Mouse (Mus musculus) MEL (cell line): ENCODE measurements around the gene Cdh13. TPM values are rescaled to one million over a fixed set of nuclear protein-coding genes. Genes with fewer than 3 reads are reported as not detected.

Experiments used
- DNase-seq: peaks from one replicate; pipeline ENCODE4 v3.0.0; 2011; ENCODE audit warnings: low read depth, low spot score
- H3K27ac ChIP-seq: 2 replicates; pipeline ENCODE4 v1.5.1; 2012; ENCODE audit warnings: low read depth, mild to moderate bottlenecking, control low read depth, low read length, moderate library complexity; ENCODE audit not compliant: control insufficient read depth
- H3K27me3 ChIP-seq, 2 experiments: fragments of 150-350 bp in 1 of 2; sonication (generic) in 1 of 2; 2 replicates each; pipeline ENCODE4 v1.6.1; 2012; ENCODE audit warnings: low read length in 2 of 2, mild to moderate bottlenecking in 2 of 2, improper control_type of control experiment in 1 of 2, moderate library complexity in 1 of 2; ENCODE audit not compliant: insufficient read depth in 2 of 2, control insufficient read depth in 1 of 2
- H3K36me3 ChIP-seq, 2 experiments: 2 replicates each; pipeline ENCODE4 v1.6.1; 2012 to 2014; ENCODE audit warnings: low read length in 2 of 2, improper control_type of control experiment in 1 of 2, inconsistent platforms in 1 of 2, mild to moderate bottlenecking in 1 of 2; ENCODE audit not compliant: insufficient read depth in 2 of 2, control insufficient read depth in 1 of 2
- H3K4me1 ChIP-seq, 2 experiments: fragments of 150-350 bp in 1 of 2; sonication (generic) in 1 of 2; 2 replicates each; pipeline ENCODE4 v1.6.1; 2012; ENCODE audit warnings: low read length in 2 of 2, improper control_type of control experiment in 1 of 2, mild to moderate bottlenecking in 1 of 2; ENCODE audit not compliant: insufficient read depth in 2 of 2, control insufficient read depth in 1 of 2
- H3K4me3 ChIP-seq, 2 experiments: fragments of 150-350 bp in 1 of 2; sonication (generic) in 1 of 2; 2 replicates each; pipeline ENCODE4 v1.5.1; 2012; ENCODE audit warnings: low read depth in 2 of 2, low read length in 2 of 2, mild to moderate bottlenecking in 2 of 2, moderate library complexity in 2 of 2, control low read depth in 1 of 2, improper control_type of control experiment in 1 of 2; ENCODE audit not compliant: control insufficient read depth in 1 of 2, insufficient read depth in 1 of 2
- H3K79me2 ChIP-seq: 2 replicates; pipeline ENCODE4 v1.6.1; 2012; ENCODE audit warnings: mild to moderate bottlenecking, low read length, moderate library complexity; ENCODE audit not compliant: control insufficient read depth, poor library complexity, insufficient read depth
- H3K9ac ChIP-seq: 2 replicates; pipeline ENCODE4 v1.6.1; 2012; ENCODE audit warnings: low read depth, mild to moderate bottlenecking, control low read depth, low read length, moderate library complexity; ENCODE audit not compliant: control insufficient read depth, poor library complexity, severe bottlenecking
- H3K9me3 ChIP-seq: fragments of 150-350 bp; sonication (generic); replicated peaks from 2 replicates; pipeline ENCODE4 v1.6.1; 2012; ENCODE audit warnings: mild to moderate bottlenecking, low read length, improper control_type of control experiment, moderate library complexity; ENCODE audit not compliant: insufficient read depth
- BHLHE40 ChIP-seq: IDR thresholded peaks from 2 replicates; pipeline ENCODE4 v1.6.1; 2012; ENCODE audit warnings: low read depth, mild to moderate bottlenecking, inconsistent platforms, low read length, improper control_type of control experiment, borderline replicate concordance
- CHD2 ChIP-seq: IDR thresholded peaks from 2 replicates; pipeline ENCODE4 v1.6.1; 2011; ENCODE audit warnings: low read length, improper control_type of control experiment
- CTCF ChIP-seq, 3 experiments: IDR thresholded peaks in 2 of 3; conservative IDR thresholded peaks in 1 of 3; 2 replicates each; pipeline ENCODE4 v1.5.1; 2011 to 2012; ENCODE audit warnings: low read length in 3 of 3, low read depth in 2 of 3, mild to moderate bottlenecking in 2 of 3, improper control_type of control experiment in 1 of 3, inconsistent platforms in 1 of 3, mixed read lengths in 1 of 3, moderate library complexity in 1 of 3; ENCODE audit not compliant: control insufficient read depth in 1 of 3, insufficient read depth in 1 of 3, poor library complexity in 1 of 3, severe bottlenecking in 1 of 3
- E2F4 ChIP-seq: IDR thresholded peaks from 2 replicates; pipeline ENCODE4 v1.6.1; 2011; ENCODE audit warnings: low read depth, low read length, improper control_type of control experiment, borderline replicate concordance
- ETS1 ChIP-seq: IDR thresholded peaks from 2 replicates; pipeline ENCODE4 v1.6.1; 2012; ENCODE audit warnings: low read depth, mild to moderate bottlenecking, inconsistent platforms, low read length, improper control_type of control experiment, moderate library complexity
- GABPA ChIP-seq: IDR thresholded peaks from 2 replicates; pipeline ENCODE4 v1.6.1; 2012; ENCODE audit warnings: low read depth, mild to moderate bottlenecking, inconsistent platforms, low read length, improper control_type of control experiment, moderate library complexity
- GATA1 ChIP-seq: IDR thresholded peaks from 2 replicates; pipeline ENCODE4 v1.6.1; 2011; ENCODE audit warnings: low read depth, low read length, improper control_type of control experiment
- KAT2A ChIP-seq: conservative IDR thresholded peaks from 2 replicates; pipeline ENCODE4 v1.6.1; 2012; ENCODE audit warnings: low read depth, low read length, improper control_type of control experiment, inconsistent platforms
- MAZ ChIP-seq: IDR thresholded peaks from 2 replicates; pipeline ENCODE4 v1.6.1; 2012; ENCODE audit warnings: low read depth, mild to moderate bottlenecking, inconsistent platforms, low read length, improper control_type of control experiment
- MXI1 ChIP-seq: IDR thresholded peaks from 2 replicates; pipeline ENCODE4 v1.6.1; 2011; ENCODE audit warnings: mild to moderate bottlenecking, low read depth, low read length, improper control_type of control experiment
- MYB ChIP-seq: IDR thresholded peaks from 2 replicates; pipeline ENCODE4 v1.6.1; 2011; ENCODE audit warnings: mild to moderate bottlenecking, low read depth, low read length, improper control_type of control experiment
- NRF1 ChIP-seq: IDR thresholded peaks from 2 replicates; pipeline ENCODE4 v1.6.1; 2014; ENCODE audit warnings: low read depth, mild to moderate bottlenecking, inconsistent platforms, low read length, improper control_type of control experiment, moderate library complexity; ENCODE audit not compliant: poor library complexity, insufficient read depth, severe bottlenecking
- POLR2A ChIP-seq, 2 experiments: IDR thresholded peaks; 2 replicates each; pipeline ENCODE4 v1.6.1; 2011 to 2012; ENCODE audit warnings: low read length in 2 of 2, mild to moderate bottlenecking in 2 of 2, control low read depth in 1 of 2, improper control_type of control experiment in 1 of 2, low read depth in 1 of 2, moderate library complexity in 1 of 2; ENCODE audit not compliant: control insufficient read depth in 1 of 2, insufficient read depth in 1 of 2, poor library complexity in 1 of 2
- POLR2AphosphoS5 ChIP-seq: IDR thresholded peaks from 2 replicates; pipeline ENCODE4 v1.6.1; 2012; ENCODE audit warnings: low read depth, borderline replicate concordance, mild to moderate bottlenecking, inconsistent platforms, low read length, moderate library complexity, mixed read lengths
- RCOR1 ChIP-seq: IDR thresholded peaks from 2 replicates; pipeline ENCODE4 v1.6.1; 2012; ENCODE audit warnings: low read depth, mild to moderate bottlenecking, inconsistent platforms, low read length, improper control_type of control experiment
- SIN3A ChIP-seq: IDR thresholded peaks from 2 replicates; pipeline ENCODE4 v1.6.1; 2012; ENCODE audit warnings: low read length, improper control_type of control experiment, inconsistent platforms
- SMC3 ChIP-seq: IDR thresholded peaks from 2 replicates; pipeline ENCODE4 v1.6.1; 2011; ENCODE audit warnings: low read depth, low read length, improper control_type of control experiment
- TBP ChIP-seq: IDR thresholded peaks from 2 replicates; pipeline ENCODE4 v1.8.0; 2011; ENCODE audit warnings: low read depth, low read length, improper control_type of control experiment
- UBTF ChIP-seq: IDR thresholded peaks from 2 replicates; pipeline ENCODE4 v1.6.1; 2012; ENCODE audit warnings: low read depth, mild to moderate bottlenecking, inconsistent platforms, low read length, improper control_type of control experiment, moderate library complexity, borderline replicate concordance; ENCODE audit not compliant: insufficient read depth
- ZC3H11A ChIP-seq: IDR thresholded peaks from 2 replicates; pipeline ENCODE4 v1.6.1; 2012; ENCODE audit warnings: low read depth, mild to moderate bottlenecking, inconsistent platforms, low read length, improper control_type of control experiment
- ZNF384 ChIP-seq: IDR thresholded peaks from 2 replicates; pipeline ENCODE4 v1.6.1; 2012; ENCODE audit warnings: low read depth, mild to moderate bottlenecking, inconsistent platforms, low read length, improper control_type of control experiment
- polyA plus RNA-seq, 2 experiments: library from polyadenylated mRNA; stranded (reverse) in 1 of 2; unstranded in 1 of 2; fragments of >175 nt in 1 of 2; fragments of >200 nt in 1 of 2; gene quantifications; 2 replicates each; pipeline versions ENCODE4 v1.2.1 to v1.2.4; 2012; ENCODE audit warnings: low replicate concordance in 2 of 2, low read depth in 1 of 2; ENCODE audit not compliant: insufficient read length in 2 of 2, insufficient read depth in 1 of 2, missing spikeins in 1 of 2
- total RNA-seq: library from RNA; depleted of rRNA; stranded (reverse); fragments of 300-350 nt; gene quantifications from 2 replicates; pipeline ENCODE4 v1.2.3, GENCODE M21; 2012

Gene Cdh13
- total and polyA plus RNA-seq, 3 experiments: not detected

GRCm38 (mm10) chr8:119156454-119156921 lies 873.0 kb downstream of the Cdh13 start:
- no peaks in the 10 kb centered on the region; the same call in 1 of the 2 replicates for H3K9me3 ChIP-seq

GRCm38 (mm10) chr8:119158628-119159027 lies 875.1 kb downstream of the Cdh13 start:
- Histone ChIP-seq H3K9me3 (no peaks in the 10 kb centered on the region; the same call in 1 of the 2 replicates), H3K9ac (no peak overlapping the region), H3K27me3 (no peaks in the 10 kb centered on the region), H3K36me3 (no peaks in the 10 kb centered on the region), H3K79me2 (no peaks in the 10 kb centered on the region), H3K27ac (no peak overlapping the region), H3K4me3 (no peak overlapping the region), H3K4me1 (no peaks in the 10 kb centered on the region)
- no peak for TF ChIP-seq MYB
- no peak for TF ChIP-seq MXI1
- no peak for TF ChIP-seq POLR2A (IDR thresholded peaks at IDR 0.05; ENCODE audit: control insufficient read depth in 1 of 2, insufficient read depth in 1 of 2, low read depth in 1 of 2, low read length in 2 of 2, poor library complexity in 1 of 2)
- TF ChIP-seq ZC3H11A: no peak
- TF ChIP-seq CTCF (IDR thresholded peaks at IDR 0.05 in 2 of 3, conservative IDR thresholded peaks at IDR 0.05 in 1 of 3; ENCODE audit: control insufficient read depth in 1 of 3, insufficient read depth in 1 of 3, low read depth in 2 of 3, low read length in 3 of 3, poor library complexity in 1 of 3, severe bottlenecking in 1 of 3): no peak
- TF ChIP-seq ETS1: no peak
- TF ChIP-seq NRF1: no peak
- no peak for TF ChIP-seq SMC3
- no peak for TF ChIP-seq KAT2A
- no peak for TF ChIP-seq RCOR1
- TF ChIP-seq GATA1: no peak
- no peak for DNase-seq

More at GRCm38 (mm10) chr8:119156454-119156921, 873.0 kb downstream of the Cdh13 start:
- no peaks in the 10 kb centered on the region for H3K79me2 ChIP-seq
- no peak overlapping the region for H3K27ac ChIP-seq
- H3K36me3 ChIP-seq: no peaks in the 10 kb centered on the region
- no peaks in the 10 kb centered on the region for H3K4me1 ChIP-seq
- H3K27me3 ChIP-seq: no peaks in the 10 kb centered on the region
- no peak overlapping the region for H3K4me3 ChIP-seq
- TF ChIP-seq MAZ: no peak
- TF ChIP-seq CHD2: no peak
- H3K9ac ChIP-seq: no peak overlapping the region
- no peak for DNase-seq

DNA sequence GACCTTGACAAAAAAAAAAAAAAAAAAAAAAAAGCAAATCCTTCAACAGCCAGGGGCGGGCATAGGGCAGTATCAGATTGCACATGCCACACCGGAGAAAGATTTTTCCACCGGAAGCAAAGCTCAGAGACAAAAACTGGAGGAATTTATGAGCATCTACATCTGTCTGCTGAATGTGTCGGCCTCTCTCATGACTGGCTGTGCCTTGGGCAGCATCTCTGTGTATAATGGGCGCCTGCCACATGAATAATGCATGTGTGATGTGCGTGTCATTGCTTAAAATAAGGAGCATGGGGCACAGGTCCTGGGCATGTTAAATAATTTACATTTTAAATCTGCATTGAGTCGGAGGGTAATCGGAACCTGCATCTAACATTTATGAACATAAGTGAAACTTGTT lies 876.3 kb downstream of the Cdh13 start:
- Histone ChIP-seq H3K9me3 (no peaks in the 10 kb centered on the region), H3K4me1 (no peaks in the 10 kb centered on the region), H3K36me3 (no peaks in the 10 kb centered on the region), H3K4me3 (no peak overlapping the region), H3K9ac (no peak overlapping the region), H3K27me3 (no peaks in the 10 kb centered on the region), H3K79me2 (no peaks in the 10 kb centered on the region), H3K27ac (no peak overlapping the region)
- no peak for TF ChIP-seq E2F4
- no peak for TF ChIP-seq ETS1
- no peak for TF ChIP-seq SIN3A
- no peak for TF ChIP-seq ZNF384
- TF ChIP-seq GABPA: no peak
- no peak for TF ChIP-seq POLR2A (IDR thresholded peaks at IDR 0.05; ENCODE audit: control insufficient read depth in 1 of 2, insufficient read depth in 1 of 2, low read depth in 1 of 2, low read length in 2 of 2, poor library complexity in 1 of 2)
- no peak for TF ChIP-seq POLR2AphosphoS5
- no peak for TF ChIP-seq BHLHE40
- TF ChIP-seq UBTF: no peak
- no peak for TF ChIP-seq TBP
- TF ChIP-seq MYB: no peak
- no peak for DNase-seq
